Mouse (Mus musculus) E14TG2a.4 (cell line): ENCODE measurements at regions not wholly inside any gene's neighbourhood (a gene's known extent, or its start where the extent isn't known, plus 50 kb on each side); places are given as distances from the start of the nearest gene placed in this dataset.

Experiments
- H3K27me3 ChIP-seq: 2 replicates; pipeline ENCODE4 v1.6.1; 2014; ENCODE audit warnings: low read length, control low read depth; ENCODE audit not compliant: insufficient read depth
- H3K36me3 ChIP-seq: 2 replicates; pipeline ENCODE4 v1.6.1; 2014; ENCODE audit warnings: low read length, control low read depth; ENCODE audit not compliant: insufficient read depth
- H3K4me1 ChIP-seq: replicated peaks from 2 replicates; pipeline ENCODE4 v1.6.1; 2014; ENCODE audit warnings: low read depth, low read length, control low read depth
- H3K4me3 ChIP-seq: replicated peaks from 2 replicates; pipeline ENCODE4 v1.5.1; 2014; ENCODE audit warnings: mild to moderate bottlenecking, low read length
- H3K9me3 ChIP-seq: 2 replicates; pipeline ENCODE4 v1.6.1; 2014; ENCODE audit warnings: low read length, control low read depth
- CTCF ChIP-seq: conservative IDR thresholded peaks from 2 replicates; pipeline ENCODE4 v1.5.1; 2014; ENCODE audit warnings: low read length
- NANOG ChIP-seq: IDR thresholded peaks from 2 replicates; pipeline ENCODE4 v1.6.1; 2014; ENCODE audit warnings: borderline replicate concordance, low read length, mixed read lengths
- POU5F1 ChIP-seq: IDR thresholded peaks from 2 replicates; pipeline ENCODE4 v1.6.1; 2014; ENCODE audit warnings: low read length, borderline replicate concordance

- Histone ChIP-seq H3K4me1 (no peaks in the 10 kb centered on the region), H3K36me3 (no peaks in the 10 kb centered on the region), H3K4me3 (no peak overlapping the region), H3K9me3 (no peaks in the 10 kb centered on the region), H3K27me3 (no peaks in the 10 kb centered on the region)
- TF ChIP-seq CTCF (no peak), POU5F1 (no peak), NANOG (no peak)
Measured at GRCm38 (mm10) chr1:166801929-166802328, 120.3 kb upstream of the Fmo9 start.

GRCm38 (mm10) chr1:166803928-166804327 lies 122.3 kb upstream of the Fmo9 start:
- H3K36me3 ChIP-seq = no peaks in the 10 kb centered on the region
- TF ChIP-seq NANOG (no peak), POU5F1 (no peak), CTCF (no peak)
- H3K27me3 ChIP-seq = no peaks in the 10 kb centered on the region

GRCm38 (mm10) chr1:166804333-166804732 lies 122.7 kb upstream of the Fmo9 start:
- H3K9me3 ChIP-seq = no peaks in the 10 kb centered on the region
- no peaks in the 10 kb centered on the region for H3K4me1 ChIP-seq
- no peak overlapping the region for H3K4me3 ChIP-seq
- H3K27me3 ChIP-seq = no peaks in the 10 kb centered on the region
- no peak for TF ChIP-seq NANOG
- no peak for TF ChIP-seq CTCF
- TF ChIP-seq POU5F1 = no peak
- no peaks in the 10 kb centered on the region for H3K36me3 ChIP-seq

More at GRCm38 (mm10) chr1:166803928-166804327, 122.3 kb upstream of the Fmo9 start:
- no peaks in the 10 kb centered on the region for H3K9me3 ChIP-seq
- no peak overlapping the region for H3K4me3 ChIP-seq
- H3K4me1 ChIP-seq = no peaks in the 10 kb centered on the region

- no peaks in the 10 kb centered on the region for H3K4me1 ChIP-seq
- TF ChIP-seq POU5F1 (no peak), NANOG (no peak), CTCF (no peak)
- H3K9me3 ChIP-seq = no peaks in the 10 kb centered on the region
- no peaks in the 10 kb centered on the region for H3K36me3 ChIP-seq
- no peaks in the 10 kb centered on the region for H3K27me3 ChIP-seq
- no peak overlapping the region for H3K4me3 ChIP-seq
Measured at GRCm38 (mm10) chr1:166807163-166807945, 125.7 kb upstream of the Fmo9 start.

- TF ChIP-seq POU5F1 (no peak), NANOG (no peak), CTCF (no peak)
- Histone ChIP-seq H3K4me3 (no peak overlapping the region), H3K9me3 (no peaks in the 10 kb centered on the region), H3K4me1 (no peaks in the 10 kb centered on the region), H3K36me3 (no peaks in the 10 kb centered on the region), H3K27me3 (no peaks in the 10 kb centered on the region)
Measured at GRCm38 (mm10) chr1:166811341-166812071, 129.9 kb upstream of the Fmo9 start.

- no peaks in the 10 kb centered on the region for H3K4me1 ChIP-seq
- H3K27me3 ChIP-seq = no peaks in the 10 kb centered on the region
- H3K36me3 ChIP-seq = no peaks in the 10 kb centered on the region
- no peak overlapping the region for H3K4me3 ChIP-seq
- no peak for TF ChIP-seq CTCF
- TF ChIP-seq POU5F1 = no peak
- no peak for TF ChIP-seq NANOG
- H3K9me3 ChIP-seq = no peaks in the 10 kb centered on the region
Measured at GRCm38 (mm10) chr1:166812072-166812461, 130.4 kb upstream of the Fmo9 start.

- no peaks in the 10 kb centered on the region for H3K27me3 ChIP-seq
- TF ChIP-seq CTCF (no peak), POU5F1 (no peak), NANOG (no peak)
- no peaks in the 10 kb centered on the region for H3K9me3 ChIP-seq
- H3K4me3 ChIP-seq = no peak overlapping the region
- H3K4me1 ChIP-seq = no peaks in the 10 kb centered on the region
- no peaks in the 10 kb centered on the region for H3K36me3 ChIP-seq
Measured at GRCm38 (mm10) chr1:166812920-166813439, 131.3 kb upstream of the Fmo9 start.

- Histone ChIP-seq H3K9me3 (no peaks in the 10 kb centered on the region; the same call in 1 of the 2 replicates), H3K36me3 (no peaks in the 10 kb centered on the region), H3K4me3 (no peak overlapping the region), H3K4me1 (0 out of 2 replicates have a peak, but pooled peaks cover 3% of the 10 kb centered on the region), H3K27me3 (no peaks in the 10 kb centered on the region)
- TF ChIP-seq POU5F1 (no peak), CTCF (no peak), NANOG (no peak)
Measured at GRCm38 (mm10) chr1:166817927-166818326, 136.3 kb upstream of the Fmo9 start.
